Comparison of ENCODE assay signal across 4 mouse cellular contexts in genomic region chr10:120667678-120668031, GRCm38 (mm10).
DNase-seq lines count a peak whose midpoint lies in the region; ATAC-seq lines count a peak whose summit lies in the region.
"Not testable (repeated sequence)": the region's sequence is repeated elsewhere in the genome, so short reads cannot be mapped to it uniquely, and the experiment has no call there.

No protein-coding gene starts in this region.

- H3K27ac ChIP-seq in embryonic facial prominence, embryonic 13.5 days: peak overlapping the region; percentile 11; the same call in 1 of the 2 replicates
- H3K27ac ChIP-seq in forebrain, embryonic 14.5 days (ENCODE audit: low read depth, low read length); forebrain, embryonic 16.5 days (ENCODE audit: low read length): not testable (repeated sequence)

- not testable (repeated sequence) for H3K4me3 ChIP-seq in embryonic facial prominence, embryonic 13.5 days; forebrain, embryonic 14.5 days (ENCODE audit: low read depth, low read length); forebrain, embryonic 16.5 days (replicated peaks; ENCODE audit: low read length)

- H3K9me3 ChIP-seq in embryonic facial prominence, embryonic 13.5 days; forebrain, embryonic 14.5 days (replicated peaks; ENCODE audit: control insufficient read depth, low read length); forebrain, embryonic 16.5 days (ENCODE audit: control insufficient read depth, low read length): not testable (repeated sequence)

- H3K27me3 ChIP-seq in embryonic facial prominence, embryonic 13.5 days; forebrain, embryonic 14.5 days (replicated peaks; ENCODE audit: control insufficient read depth, insufficient read depth, low read length); forebrain, embryonic 16.5 days (replicated peaks; ENCODE audit: control insufficient read depth, insufficient read depth, low read length): not testable (repeated sequence)

- not testable (repeated sequence) for H3K9ac ChIP-seq in embryonic facial prominence, embryonic 13.5 days; forebrain, embryonic 14.5 days (ENCODE audit: low read length); forebrain, embryonic 16.5 days (replicated peaks; ENCODE audit: low read depth, low read length)

- DNase-seq in forebrain, embryonic 14.5 days (ENCODE audit: low spot score): not testable (repeated sequence)
- DNase-seq in heart, adult 11 months: peak; percentile 35

- H3K4me2 ChIP-seq in embryonic facial prominence, embryonic 13.5 days; forebrain, embryonic 14.5 days (ENCODE audit: low read length); forebrain, embryonic 16.5 days (ENCODE audit: low read length): not testable (repeated sequence)

- 93% methylated on average over 7 of the region's 7 CpGs for WGBS in embryonic facial prominence, embryonic 13.5 days
- 90% methylated on average over 7 of the region's 7 CpGs for WGBS in forebrain, embryonic 14.5 days
- WGBS in forebrain, embryonic 16.5 days: 65% methylated on average over 7 of the region's 7 CpGs

- peaks cover 11% of the 10 kb centered on the region; the same call in 1 of the 2 replicates for H3K4me1 ChIP-seq in embryonic facial prominence, embryonic 13.5 days
- not testable (repeated sequence) for H3K4me1 ChIP-seq in forebrain, embryonic 14.5 days (ENCODE audit: control insufficient read depth, insufficient read depth, low read length); forebrain, embryonic 16.5 days (replicated peaks; ENCODE audit: control insufficient read depth, insufficient read depth, low read length)

- not testable (repeated sequence) for ATAC-seq in embryonic facial prominence, embryonic 13.5 days (ENCODE audit: insufficient number of reproducible peaks, insufficient read depth, low FRiP score, low TSS enrichment, low read depth)
- ATAC-seq in forebrain, embryonic 14.5 days: peak; percentile 77
- ATAC-seq in forebrain, embryonic 16.5 days: peak; percentile 79

- not testable (repeated sequence) for H3K36me3 ChIP-seq in embryonic facial prominence, embryonic 13.5 days; forebrain, embryonic 14.5 days (ENCODE audit: control insufficient read depth, insufficient read depth, low read length); forebrain, embryonic 16.5 days (ENCODE audit: control insufficient read depth, insufficient read depth)
